Mouse (Mus musculus): Measurements from ENCODE around the gene Kank1. TPM values are rescaled to one million over a fixed set of nuclear protein-coding genes. Genes with fewer than 3 reads are reported as not detected.

Kank1 gene
- polyA plus RNA-seq, 1 experiment: not detected

- no peaks in the 10 kb centered on the region for H3K4me1 ChIP-seq (ENCODE audit: control insufficient read depth)
- no peak overlapping the region for H3K4me3 ChIP-seq (replicated peaks)
- TF ChIP-seq TAL1 (IDR thresholded peaks at IDR 0.05; ENCODE audit: low read length) (no peak), GATA1 (IDR thresholded peaks at IDR 0.05; ENCODE audit: low read length) (no peak)
- H3K27me3 ChIP-seq (ENCODE audit: control insufficient read depth): peaks cover 20% of the 10 kb centered on the region
- no peaks in the 10 kb centered on the region for H3K9me3 ChIP-seq (ENCODE audit: control insufficient read depth, low read length)
- no peaks in the 10 kb centered on the region for H3K36me3 ChIP-seq (ENCODE audit: control insufficient read depth)
Measured at GRCm38 (mm10) chr19:25365698-25366097, 128.9 kb downstream of the Kank1 start.

GRCm38 (mm10) chr19:25366620-25367019 lies 129.8 kb downstream of the Kank1 start:
- H3K27me3 ChIP-seq (ENCODE audit: control insufficient read depth): peaks cover 10% of the 10 kb centered on the region
- H3K9me3 ChIP-seq (ENCODE audit: control insufficient read depth, low read length): no peaks in the 10 kb centered on the region
- H3K4me1 ChIP-seq (ENCODE audit: control insufficient read depth): no peaks in the 10 kb centered on the region
- no peak overlapping the region for H3K4me3 ChIP-seq (replicated peaks)
- no peaks in the 10 kb centered on the region for H3K36me3 ChIP-seq (ENCODE audit: control insufficient read depth)
- no peak for TF ChIP-seq GATA1 (IDR thresholded peaks at IDR 0.05; ENCODE audit: low read length)
- no peak for TF ChIP-seq TAL1 (IDR thresholded peaks at IDR 0.05; ENCODE audit: low read length)

- Histone ChIP-seq H3K9me3 (ENCODE audit: control insufficient read depth, low read length) (no peaks in the 10 kb centered on the region), H3K4me1 (ENCODE audit: control insufficient read depth) (no peaks in the 10 kb centered on the region), H3K27me3 (ENCODE audit: control insufficient read depth) (no peaks in the 10 kb centered on the region), H3K36me3 (ENCODE audit: control insufficient read depth) (no peaks in the 10 kb centered on the region), H3K4me3 (replicated peaks) (no peak overlapping the region)
- TF ChIP-seq TAL1 (IDR thresholded peaks at IDR 0.05; ENCODE audit: low read length): no peak
Measured at GRCm38 (mm10) chr19:25370428-25370827, 133.7 kb downstream of the Kank1 start.

- H3K27me3 ChIP-seq (ENCODE audit: control insufficient read depth): no peaks in the 10 kb centered on the region
- H3K4me3 ChIP-seq (replicated peaks): no peak overlapping the region
- no peaks in the 10 kb centered on the region for H3K9me3 ChIP-seq (ENCODE audit: control insufficient read depth, low read length)
- no peak for TF ChIP-seq TAL1 (IDR thresholded peaks at IDR 0.05; ENCODE audit: low read length)
- TF ChIP-seq GATA1 (IDR thresholded peaks at IDR 0.05; ENCODE audit: low read length): no peak
- no peaks in the 10 kb centered on the region for H3K4me1 ChIP-seq (ENCODE audit: control insufficient read depth)
- no peaks in the 10 kb centered on the region for H3K36me3 ChIP-seq (ENCODE audit: control insufficient read depth)
Measured at GRCm38 (mm10) chr19:25372794-25373193, 136.0 kb downstream of the Kank1 start.

GRCm38 (mm10) chr19:25373594-25373993 lies 136.8 kb downstream of the Kank1 start:
- Histone ChIP-seq H3K27me3 (ENCODE audit: control insufficient read depth) (no peaks in the 10 kb centered on the region), H3K9me3 (ENCODE audit: control insufficient read depth, low read length) (no peaks in the 10 kb centered on the region), H3K4me1 (ENCODE audit: control insufficient read depth) (no peaks in the 10 kb centered on the region), H3K4me3 (replicated peaks) (no peak overlapping the region), H3K36me3 (ENCODE audit: control insufficient read depth) (no peaks in the 10 kb centered on the region)
- TF ChIP-seq TAL1 (IDR thresholded peaks at IDR 0.05; ENCODE audit: low read length) (no peak), GATA1 (IDR thresholded peaks at IDR 0.05; ENCODE audit: low read length) (no peak)

GRCm38 (mm10) chr19:25374191-25374590 lies 137.4 kb downstream of the Kank1 start:
- Histone ChIP-seq H3K36me3 (ENCODE audit: control insufficient read depth) (no peaks in the 10 kb centered on the region), H3K4me1 (ENCODE audit: control insufficient read depth) (no peaks in the 10 kb centered on the region), H3K4me3 (replicated peaks) (no peak overlapping the region), H3K27me3 (ENCODE audit: control insufficient read depth) (no peaks in the 10 kb centered on the region), H3K9me3 (ENCODE audit: control insufficient read depth, low read length) (no peaks in the 10 kb centered on the region)
- TF ChIP-seq GATA1 (IDR thresholded peaks at IDR 0.05; ENCODE audit: low read length) (no peak), TAL1 (IDR thresholded peaks at IDR 0.05; ENCODE audit: low read length) (no peak)

- TF ChIP-seq TAL1 (IDR thresholded peaks at IDR 0.05; ENCODE audit: low read length) (no peak), GATA1 (IDR thresholded peaks at IDR 0.05; ENCODE audit: low read length) (no peak)
- Histone ChIP-seq H3K4me3 (replicated peaks) (no peak overlapping the region), H3K9me3 (ENCODE audit: control insufficient read depth, low read length) (no peaks in the 10 kb centered on the region), H3K27me3 (ENCODE audit: control insufficient read depth) (no peaks in the 10 kb centered on the region), H3K36me3 (ENCODE audit: control insufficient read depth) (no peaks in the 10 kb centered on the region), H3K4me1 (ENCODE audit: control insufficient read depth) (no peaks in the 10 kb centered on the region)
Measured at GRCm38 (mm10) chr19:25374926-25375325, 138.2 kb downstream of the Kank1 start.

- Histone ChIP-seq H3K36me3 (ENCODE audit: control insufficient read depth) (no peaks in the 10 kb centered on the region), H3K4me1 (ENCODE audit: control insufficient read depth) (no peaks in the 10 kb centered on the region), H3K4me3 (replicated peaks) (no peak overlapping the region), H3K27me3 (ENCODE audit: control insufficient read depth) (no peaks in the 10 kb centered on the region), H3K9me3 (ENCODE audit: control insufficient read depth, low read length) (no peaks in the 10 kb centered on the region)
- no peak for TF ChIP-seq TAL1 (IDR thresholded peaks at IDR 0.05; ENCODE audit: low read length)
- no peak for TF ChIP-seq GATA1 (IDR thresholded peaks at IDR 0.05; ENCODE audit: low read length)
Measured at GRCm38 (mm10) chr19:25376871-25377270, 140.1 kb downstream of the Kank1 start.

GRCm38 (mm10) chr19:25380675-25381074 lies 143.9 kb downstream of the Kank1 start:
- Histone ChIP-seq H3K4me1 (ENCODE audit: control insufficient read depth) (no peaks in the 10 kb centered on the region), H3K4me3 (replicated peaks) (no peak overlapping the region), H3K27me3 (ENCODE audit: control insufficient read depth) (peaks cover 3% of the 10 kb centered on the region; the same call in 1 of the 2 replicates), H3K36me3 (ENCODE audit: control insufficient read depth) (no peaks in the 10 kb centered on the region), H3K9me3 (ENCODE audit: control insufficient read depth, low read length) (no peaks in the 10 kb centered on the region)
- TF ChIP-seq GATA1 (IDR thresholded peaks at IDR 0.05; ENCODE audit: low read length) (no peak), TAL1 (IDR thresholded peaks at IDR 0.05; ENCODE audit: low read length) (no peak)

- Histone ChIP-seq H3K9me3 (ENCODE audit: control insufficient read depth, low read length) (no peaks in the 10 kb centered on the region), H3K36me3 (ENCODE audit: control insufficient read depth) (no peaks in the 10 kb centered on the region), H3K4me3 (replicated peaks) (no peak overlapping the region), H3K4me1 (ENCODE audit: control insufficient read depth) (no peaks in the 10 kb centered on the region), H3K27me3 (ENCODE audit: control insufficient read depth) (peaks cover 3% of the 10 kb centered on the region; the same call in 1 of the 2 replicates)
- no peak for TF ChIP-seq TAL1 (IDR thresholded peaks at IDR 0.05; ENCODE audit: low read length)
- no peak for TF ChIP-seq GATA1 (IDR thresholded peaks at IDR 0.05; ENCODE audit: low read length)
Measured at GRCm38 (mm10) chr19:25381972-25382371, 145.2 kb downstream of the Kank1 start.
